Mouse (Mus musculus): ENCODE measurements around the gene Galnt9. TPM values are rescaled to one million over a fixed set of nuclear protein-coding genes. Genes with fewer than 3 reads are reported as not detected.

The Galnt9 gene
- polyA plus RNA-seq, 1 experiment = 0.02 TPM

DNA sequence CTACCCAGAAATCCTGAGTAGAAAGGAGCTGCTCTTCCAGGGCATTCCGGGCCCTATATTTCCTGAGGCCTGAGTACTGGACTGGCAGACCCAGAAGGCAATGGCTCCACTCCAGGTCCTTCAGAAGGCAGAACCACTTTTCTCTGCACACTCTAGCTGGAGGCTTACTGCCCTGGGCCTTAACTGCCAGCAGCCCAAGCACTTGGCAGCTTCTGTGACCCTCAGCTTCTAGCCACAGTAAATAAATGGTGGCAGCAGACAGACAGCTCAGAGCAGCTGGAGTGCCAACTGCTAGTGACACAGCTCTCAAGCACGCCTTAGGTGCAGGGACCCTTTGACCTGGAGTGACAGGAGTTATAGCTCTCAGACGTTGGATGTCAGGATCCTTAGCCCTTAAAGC is 63.6 kb downstream of the Galnt9 start:
- Histone ChIP-seq H3K36me3 (ENCODE audit: control insufficient read depth, insufficient read depth) (no peaks in the 10 kb centered on the region), H3K4me3 (ENCODE audit: insufficient read depth, poor library complexity, severe bottlenecking) (no peak overlapping the region), H3K79me2 (ENCODE audit: control insufficient read depth, insufficient read depth) (no peaks in the 10 kb centered on the region), H3ac (ENCODE audit: control insufficient read depth, insufficient read length, low read depth) (no peak overlapping the region), H3K27me3 (ENCODE audit: control insufficient read depth, insufficient read depth, insufficient read length) (no peaks in the 10 kb centered on the region), H3K79me3 (ENCODE audit: low read depth) (no peaks in the 10 kb centered on the region)
- TF ChIP-seq MYOD1 (IDR thresholded peaks at IDR 0.05; ENCODE audit: control insufficient read depth, insufficient read length, low read depth) = peak; percentile 95
- no peak for TF ChIP-seq FOSL1 (IDR thresholded peaks at IDR 0.05; ENCODE audit: insufficient read depth, low read length, poor library complexity, severe bottlenecking)

- H3K4me3 ChIP-seq (ENCODE audit: insufficient read depth, poor library complexity, severe bottlenecking) = no peak overlapping the region
- no peaks in the 10 kb centered on the region for H3K79me3 ChIP-seq (ENCODE audit: low read depth)
- H3ac ChIP-seq (ENCODE audit: control insufficient read depth, insufficient read length, low read depth) = no peak overlapping the region
- H3K79me2 ChIP-seq (ENCODE audit: control insufficient read depth, insufficient read depth) = no peaks in the 10 kb centered on the region
- TF ChIP-seq FOSL1 (IDR thresholded peaks at IDR 0.05; ENCODE audit: insufficient read depth, low read length, poor library complexity, severe bottlenecking) (no peak), CTCF (IDR thresholded peaks at IDR 0.05; ENCODE audit: control insufficient read depth, insufficient read depth, insufficient read length) (no peak), USF1 (IDR thresholded peaks at IDR 0.05; ENCODE audit: low read depth) (no peak), MYOD1 (IDR thresholded peaks at IDR 0.05; ENCODE audit: control insufficient read depth, insufficient read length, low read depth) (no peak), MYOG (IDR thresholded peaks at IDR 0.05; ENCODE audit: control insufficient read depth, extremely low read depth, insufficient read length) (no peak), MAX (IDR thresholded peaks at IDR 0.05) (no peak), CEBPB (IDR thresholded peaks at IDR 0.05; ENCODE audit: low read depth) (no peak)
- H3K36me3 ChIP-seq (ENCODE audit: control insufficient read depth, insufficient read depth) = no peaks in the 10 kb centered on the region
- no peaks in the 10 kb centered on the region for H3K27me3 ChIP-seq (ENCODE audit: control insufficient read depth, insufficient read depth, insufficient read length)
These were observed 64.2 kb downstream of the Galnt9 start for GRCm38 (mm10) chr5:110608336-110608735.

- no peak overlapping the region for H3ac ChIP-seq (ENCODE audit: control insufficient read depth, insufficient read length, low read depth)
- TF ChIP-seq MAX (IDR thresholded peaks at IDR 0.05) (no peak), CTCF (IDR thresholded peaks at IDR 0.05; ENCODE audit: control insufficient read depth, insufficient read depth, insufficient read length) (no peak), MYOD1 (IDR thresholded peaks at IDR 0.05; ENCODE audit: control insufficient read depth, insufficient read length, low read depth) (no peak)
- H3K79me3 ChIP-seq (ENCODE audit: low read depth) = no peaks in the 10 kb centered on the region
- no peaks in the 10 kb centered on the region for H3K79me2 ChIP-seq (ENCODE audit: control insufficient read depth, insufficient read depth)
- H3K27me3 ChIP-seq (ENCODE audit: control insufficient read depth, insufficient read depth, insufficient read length) = no peaks in the 10 kb centered on the region
- no peaks in the 10 kb centered on the region for H3K36me3 ChIP-seq (ENCODE audit: control insufficient read depth, insufficient read depth)
- H3K4me3 ChIP-seq (ENCODE audit: insufficient read depth, poor library complexity, severe bottlenecking) = no peak overlapping the region
These were observed 64.8 kb downstream of the Galnt9 start for GRCm38 (mm10) chr5:110608941-110609340.

GRCm38 (mm10) chr5:110609425-110609824 is 65.3 kb downstream of the Galnt9 start:
- H3K79me3 ChIP-seq (ENCODE audit: low read depth) = no peaks in the 10 kb centered on the region
- TF ChIP-seq FOSL1 (IDR thresholded peaks at IDR 0.05; ENCODE audit: insufficient read depth, low read length, poor library complexity, severe bottlenecking) = no peak
- TF ChIP-seq CEBPB (IDR thresholded peaks at IDR 0.05; ENCODE audit: low read depth) = no peak
- no peak for TF ChIP-seq CTCF (IDR thresholded peaks at IDR 0.05; ENCODE audit: control insufficient read depth, insufficient read depth, insufficient read length)
- TF ChIP-seq MYOG (IDR thresholded peaks at IDR 0.05; ENCODE audit: control insufficient read depth, extremely low read depth, insufficient read length) = no peak
- TF ChIP-seq USF1 (IDR thresholded peaks at IDR 0.05; ENCODE audit: low read depth) = no peak
- TF ChIP-seq MAX (IDR thresholded peaks at IDR 0.05) = no peak
- TF ChIP-seq MYOD1 (IDR thresholded peaks at IDR 0.05; ENCODE audit: control insufficient read depth, insufficient read length, low read depth) = no peak
- H3K36me3 ChIP-seq (ENCODE audit: control insufficient read depth, insufficient read depth) = no peaks in the 10 kb centered on the region

GRCm38 (mm10) chr5:110609868-110610267 is 65.7 kb downstream of the Galnt9 start:
- no peaks in the 10 kb centered on the region for H3K27me3 ChIP-seq (ENCODE audit: control insufficient read depth, insufficient read depth, insufficient read length)
- no peaks in the 10 kb centered on the region for H3K79me3 ChIP-seq (ENCODE audit: low read depth)
- no peak overlapping the region for H3ac ChIP-seq (ENCODE audit: control insufficient read depth, insufficient read length, low read depth)
- no peak for TF ChIP-seq MAX (IDR thresholded peaks at IDR 0.05)
- no peak for TF ChIP-seq FOSL1 (IDR thresholded peaks at IDR 0.05; ENCODE audit: insufficient read depth, low read length, poor library complexity, severe bottlenecking)
- no peak for TF ChIP-seq MYOD1 (IDR thresholded peaks at IDR 0.05; ENCODE audit: control insufficient read depth, insufficient read length, low read depth)
- no peak for TF ChIP-seq CTCF (IDR thresholded peaks at IDR 0.05; ENCODE audit: control insufficient read depth, insufficient read depth, insufficient read length)
- no peak for TF ChIP-seq USF1 (IDR thresholded peaks at IDR 0.05; ENCODE audit: low read depth)
- TF ChIP-seq CEBPB (IDR thresholded peaks at IDR 0.05; ENCODE audit: low read depth) = no peak
- TF ChIP-seq MYOG (IDR thresholded peaks at IDR 0.05; ENCODE audit: control insufficient read depth, extremely low read depth, insufficient read length) = no peak
- no peaks in the 10 kb centered on the region for H3K79me2 ChIP-seq (ENCODE audit: control insufficient read depth, insufficient read depth)
- H3K36me3 ChIP-seq (ENCODE audit: control insufficient read depth, insufficient read depth) = no peaks in the 10 kb centered on the region
- H3K4me3 ChIP-seq (ENCODE audit: insufficient read depth, poor library complexity, severe bottlenecking) = no peak overlapping the region

More at GRCm38 (mm10) chr5:110609425-110609824, 65.3 kb downstream of the Galnt9 start:
- H3K79me2 ChIP-seq (ENCODE audit: control insufficient read depth, insufficient read depth) = no peaks in the 10 kb centered on the region
- H3K4me3 ChIP-seq (ENCODE audit: insufficient read depth, poor library complexity, severe bottlenecking) = no peak overlapping the region
- H3K27me3 ChIP-seq (ENCODE audit: control insufficient read depth, insufficient read depth, insufficient read length) = no peaks in the 10 kb centered on the region
- no peak overlapping the region for H3ac ChIP-seq (ENCODE audit: control insufficient read depth, insufficient read length, low read depth)

- Histone ChIP-seq H3K36me3 (ENCODE audit: control insufficient read depth, insufficient read depth) (no peaks in the 10 kb centered on the region), H3K79me2 (ENCODE audit: control insufficient read depth, insufficient read depth) (no peaks in the 10 kb centered on the region), H3ac (ENCODE audit: control insufficient read depth, insufficient read length, low read depth) (no peak overlapping the region), H3K79me3 (ENCODE audit: low read depth) (no peaks in the 10 kb centered on the region), H3K27me3 (ENCODE audit: control insufficient read depth, insufficient read depth, insufficient read length) (no peaks in the 10 kb centered on the region), H3K4me3 (ENCODE audit: insufficient read depth, poor library complexity, severe bottlenecking) (no peak overlapping the region)
- no peak for TF ChIP-seq FOSL1 (IDR thresholded peaks at IDR 0.05; ENCODE audit: insufficient read depth, low read length, poor library complexity, severe bottlenecking)
- TF ChIP-seq MYOD1 (IDR thresholded peaks at IDR 0.05; ENCODE audit: control insufficient read depth, insufficient read length, low read depth) = no peak
- no peak for TF ChIP-seq CTCF (IDR thresholded peaks at IDR 0.05; ENCODE audit: control insufficient read depth, insufficient read depth, insufficient read length)
- no peak for TF ChIP-seq USF1 (IDR thresholded peaks at IDR 0.05; ENCODE audit: low read depth)
- no peak for TF ChIP-seq MYOG (IDR thresholded peaks at IDR 0.05; ENCODE audit: control insufficient read depth, extremely low read depth, insufficient read length)
- TF ChIP-seq CEBPB (IDR thresholded peaks at IDR 0.05; ENCODE audit: low read depth) = no peak
- no peak for TF ChIP-seq MAX (IDR thresholded peaks at IDR 0.05)
These were observed 66.3 kb downstream of the Galnt9 start for GRCm38 (mm10) chr5:110610484-110610883.
